Mouse (Mus musculus): ENCODE results near the gene Olfr1056.
"Not testable (repeated sequence)": the region's sequence is repeated elsewhere in the genome, so short reads cannot be mapped to it uniquely, and the experiment has no call there.

- not testable (repeated sequence) for TF ChIP-seq POLR2A, EP300 (IDR thresholded peaks at IDR 0.05; ENCODE audit: insufficient read depth, low read depth, low read length)
These were observed 10.5 kb downstream of the Olfr1056 start for GRCm38 (mm10) chr2:86351751-86352150.
